Mouse (Mus musculus): Measurements from ENCODE around the gene Syt12. TPM values are rescaled to one million over a fixed set of nuclear protein-coding genes. Genes with fewer than 3 reads are reported as not detected.

The Syt12 gene
- total RNA-seq, 2 experiments from 2014 or later: 1.9 to 2.1 TPM

DNA sequence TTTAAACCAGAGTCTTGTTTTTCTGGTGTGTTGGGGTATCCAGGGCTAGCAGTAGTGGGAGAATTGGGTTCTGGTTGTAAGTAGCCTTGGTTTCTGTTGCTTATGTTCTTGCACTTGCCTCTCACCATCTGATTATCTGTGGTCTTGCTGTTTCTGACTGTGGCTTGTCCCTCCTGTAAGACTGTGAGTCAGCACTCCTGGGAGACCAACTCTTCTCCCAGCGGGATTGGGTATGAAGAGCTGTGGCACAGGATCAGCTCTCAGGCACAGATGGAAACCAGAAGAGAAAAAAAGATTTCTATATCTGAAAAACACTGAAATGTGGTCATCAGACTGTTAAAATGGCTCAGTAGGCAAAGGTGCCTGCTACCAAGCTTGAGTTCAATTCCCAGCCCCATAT is 62.6 kb downstream of the Syt12 start:
- no peak for DNase-seq (ENCODE audit: low spot score)

DNA sequence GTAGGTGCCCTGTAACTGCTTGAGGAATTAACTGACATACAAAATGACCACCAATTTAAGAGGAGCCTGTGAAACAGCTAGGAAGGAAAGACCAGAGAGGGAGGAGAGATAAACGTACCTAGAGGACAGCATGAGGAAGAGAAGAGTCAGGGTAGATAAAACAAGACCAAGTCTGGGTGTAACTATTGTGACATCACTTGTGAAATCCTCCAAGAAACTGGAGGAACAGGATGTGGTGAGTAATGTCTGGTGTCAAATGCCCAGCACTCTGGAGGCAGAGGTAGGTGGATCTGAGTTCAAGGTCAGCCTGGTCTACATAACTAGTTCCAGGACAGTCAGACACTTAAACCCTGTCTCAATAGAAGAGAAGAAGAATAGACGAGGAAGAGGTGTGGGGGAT is 68.2 kb downstream of the Syt12 start:
- no peak for DNase-seq (ENCODE audit: low spot score)

DNA sequence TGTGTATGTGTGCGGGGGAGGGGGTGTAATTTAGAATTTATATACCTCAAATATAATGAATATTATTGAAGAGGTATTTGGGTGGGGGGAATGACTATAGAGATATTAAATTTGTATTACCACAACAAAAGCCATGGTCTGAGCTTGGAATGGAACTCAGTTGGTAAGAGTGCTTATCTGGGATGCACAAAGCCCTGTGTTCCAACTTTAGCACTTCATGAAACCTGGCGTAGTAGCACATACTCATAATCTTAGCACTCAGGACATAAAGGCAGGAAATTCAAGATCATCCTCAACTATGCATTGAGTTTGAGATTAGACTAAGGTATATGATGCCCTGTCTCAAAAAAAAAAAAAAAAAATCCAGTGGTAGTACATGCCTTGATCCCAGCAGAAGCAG is 72.4 kb downstream of the Syt12 start:
- DNase-seq (ENCODE audit: low spot score): no peak

DNA sequence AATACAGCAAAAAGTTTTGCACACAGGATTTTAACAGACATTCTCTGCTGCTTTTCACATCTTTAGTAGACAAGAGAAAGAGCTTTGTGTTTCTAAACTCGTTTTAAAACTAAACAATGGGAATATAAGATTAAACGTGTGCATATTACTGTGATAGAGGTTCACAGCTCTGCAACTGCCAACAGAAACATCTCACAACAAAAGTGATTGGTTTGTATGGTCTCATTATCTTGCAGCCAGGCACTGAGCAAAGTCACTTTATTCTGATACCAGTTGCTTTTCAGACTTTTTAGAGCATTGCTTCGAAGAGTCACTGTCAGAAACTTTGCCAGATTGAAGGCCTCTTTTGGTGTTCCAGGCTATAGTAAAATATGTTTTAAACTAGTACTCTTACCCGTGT is 78.3 kb downstream of the Syt12 start:
- DNase-seq (ENCODE audit: low spot score): no peak

DNA sequence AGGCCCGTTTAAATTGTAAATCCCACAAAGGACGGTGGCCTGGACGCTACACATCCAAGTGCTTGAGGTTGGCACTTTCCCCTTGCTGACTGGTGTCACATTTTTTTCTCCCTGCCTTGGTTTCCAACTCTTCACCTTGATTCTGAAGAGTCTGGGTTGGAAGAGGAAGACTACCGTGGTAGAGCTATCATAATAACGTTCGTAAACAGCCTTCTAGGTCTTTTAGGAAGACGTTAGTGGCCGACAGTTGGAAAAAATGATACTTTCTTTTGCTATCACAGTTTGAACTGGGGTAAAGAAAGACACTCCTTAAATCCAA is 78.7 kb downstream of the Syt12 start:
- no peak for DNase-seq (ENCODE audit: low spot score)

DNA sequence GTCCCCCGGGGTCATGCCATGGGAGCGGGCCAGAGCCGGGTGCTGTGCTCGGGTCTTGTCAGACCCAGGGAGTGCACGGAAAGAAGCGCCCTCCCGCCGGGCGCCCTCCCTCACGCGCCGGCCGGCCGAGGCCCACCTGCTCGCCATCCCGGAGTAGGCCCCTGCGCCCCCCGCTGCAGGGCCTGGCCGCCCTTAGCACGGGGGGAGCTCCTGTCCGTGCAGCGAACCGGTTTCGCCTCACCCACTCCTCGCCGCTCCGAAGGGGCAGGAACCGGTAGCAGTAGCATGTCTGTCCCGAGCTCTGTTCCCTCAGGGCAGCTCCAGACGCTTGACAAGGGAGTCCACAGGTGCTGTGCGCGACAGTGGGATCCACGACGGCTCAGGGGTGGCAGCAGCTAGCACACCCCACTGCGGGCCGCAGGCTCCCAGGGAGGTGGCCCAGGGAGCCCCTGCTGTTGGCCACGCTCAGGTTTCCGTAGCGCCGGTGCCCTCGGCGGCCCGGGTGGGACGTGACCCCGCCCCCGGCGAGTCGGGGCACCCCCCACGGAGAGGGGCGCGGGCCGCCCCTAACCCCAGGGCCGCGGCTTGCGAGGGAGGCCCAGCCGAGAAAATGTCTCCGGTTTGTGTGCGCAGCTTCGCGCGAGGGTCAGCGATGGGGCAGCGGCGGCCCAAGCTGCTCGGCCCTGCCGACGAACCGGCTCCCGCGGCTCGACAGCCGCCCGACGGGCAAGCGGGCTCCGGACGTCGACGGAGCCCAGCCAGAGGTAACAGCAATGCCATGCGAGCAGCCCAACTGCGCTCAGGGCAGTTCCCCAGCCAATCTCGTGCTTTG is 79.2 kb downstream of the Syt12 start, which contains the start of gene Kdm2a:
Kdm2a (minus strand) TSS at position 488 of the 832 bp plus-strand sequence.
- DNase-seq (ENCODE audit: low spot score): no peak

DNA sequence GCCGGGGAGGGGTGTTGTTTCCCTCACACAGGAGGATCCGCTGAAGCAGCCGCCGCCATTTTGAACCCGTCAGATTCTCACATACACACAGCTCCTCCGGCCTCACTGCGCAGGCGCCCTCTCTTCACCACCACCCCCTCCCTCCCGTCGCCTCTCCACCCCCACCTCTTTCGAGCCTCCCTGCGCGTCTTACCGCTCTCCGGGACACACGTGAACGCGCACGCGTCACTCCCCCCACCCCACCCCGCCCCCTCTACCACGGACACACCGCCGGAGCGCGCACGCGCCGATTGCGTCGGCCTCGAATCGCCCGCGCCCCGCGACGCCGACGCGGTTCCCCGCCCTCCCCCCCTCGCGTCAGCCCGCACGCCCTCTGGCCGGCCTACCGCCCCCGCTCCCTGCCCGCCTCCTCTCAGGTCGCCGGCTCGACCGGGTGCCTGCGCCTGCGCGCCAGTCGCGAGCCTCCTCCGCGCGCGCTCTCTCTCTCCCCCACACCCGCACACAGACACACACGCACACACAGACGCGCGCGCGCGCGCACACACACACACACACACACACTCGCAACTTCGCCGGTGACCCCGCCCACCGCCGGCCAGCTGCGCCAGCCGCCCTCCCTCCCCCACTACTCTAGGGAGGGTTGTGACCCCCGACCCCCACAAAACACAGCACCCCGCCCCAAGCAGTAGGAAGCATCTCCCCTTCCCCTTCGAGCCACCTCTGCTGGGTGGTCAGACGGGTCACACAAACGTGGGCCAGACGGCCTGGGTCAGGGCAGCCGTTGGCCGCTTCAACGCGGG is 80.0 kb downstream of the Syt12 start:
- peak; percentile 95 for DNase-seq (ENCODE audit: low spot score)

DNA sequence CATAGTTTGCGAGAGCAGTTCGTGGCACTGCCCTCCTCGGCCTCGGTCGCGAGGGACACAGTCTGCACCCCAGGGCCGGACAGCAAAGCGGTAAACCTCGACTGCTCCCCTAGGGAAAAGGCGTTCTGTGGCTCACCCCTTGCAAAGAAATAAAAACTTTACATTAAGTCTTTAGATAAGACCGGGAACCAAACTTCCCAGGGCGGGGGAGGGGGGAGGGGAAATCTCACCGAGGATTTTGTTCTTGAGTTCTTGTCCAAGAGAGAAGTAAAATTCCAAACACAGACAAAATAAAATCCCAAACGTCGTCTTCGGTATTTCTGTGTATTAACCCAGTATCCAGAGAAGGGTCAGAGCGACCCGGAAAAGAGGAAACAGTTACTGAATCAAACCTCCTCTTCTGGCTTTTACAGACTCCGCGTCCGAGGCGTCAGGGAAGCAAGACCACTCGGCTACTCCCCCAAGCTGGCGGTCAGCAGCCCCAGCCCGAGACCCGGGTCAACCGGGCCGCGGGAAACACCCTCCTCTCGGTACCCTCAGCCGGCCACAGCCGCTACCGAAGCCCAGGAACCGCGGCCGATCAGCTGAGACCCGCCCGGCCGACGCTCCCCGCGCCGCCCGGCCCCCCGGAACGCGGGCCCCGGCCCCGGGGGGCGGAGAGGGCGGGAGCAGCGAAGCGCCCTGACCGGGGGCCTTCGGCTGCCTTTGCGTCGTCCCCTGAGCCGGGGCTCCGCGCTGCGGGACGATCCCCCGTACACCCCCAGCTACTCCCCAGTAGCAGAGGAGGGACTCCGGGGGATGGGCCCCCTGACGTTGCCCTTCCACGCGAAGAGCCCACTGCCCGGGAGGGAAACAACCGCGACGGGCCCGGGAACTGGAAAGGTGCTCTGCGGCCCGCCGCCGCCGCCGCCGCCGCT is 80.9 kb downstream of the Syt12 start:
- DNase-seq (ENCODE audit: low spot score): peak; percentile 34

Other genes starting within 250 kb of the Syt12 start
- gene Pold4, start 245.5 kb downstream of the Syt12 start, total RNA-seq (2021): 10 to 100 TPM; 16.3 to 17.8 TPM
- 1 to 10 TPM; 2.8 to 3.4 TPM for gene Ssh3, start 208.3 kb downstream of the Syt12 start, total RNA-seq (2021)
- gene Ankrd13d, start 194.3 kb downstream of the Syt12 start, total RNA-seq (2021): under 1 TPM; 0.16 to 0.81 TPM
- 10 to 100 TPM; 50.7 to 60.8 TPM for gene Grk2, start 171.2 kb downstream of the Syt12 start, total RNA-seq (2021)
- gene Kdm2a, start 79.2 kb downstream of the Syt12 start, total RNA-seq (2021): 10 to 100 TPM; 33.4 to 36.8 TPM
- under 1 TPM; 0.27 to 0.31 TPM for gene Rhod, start 38.0 kb downstream of the Syt12 start, total RNA-seq (2021)
- gene 2010003K11Rik, start 21.1 kb upstream of the Syt12 start, total RNA-seq (2021): not detected
- 100 to 1,000 TPM in 1 of 2 experiments, 10 to 100 TPM in 1; 57.4 to 111 TPM for gene Pcx, start 33.0 kb upstream of the Syt12 start, total RNA-seq (2021)
- gene Lrfn4, start 138.2 kb upstream of the Syt12 start, total RNA-seq (2021): 1 to 10 TPM in 1 of 2 experiments, under 1 TPM in 1; 0.94 to 1.2 TPM
- 1 to 10 TPM; 4.3 to 4.5 TPM for gene Rce1, start 148.2 kb upstream of the Syt12 start, total RNA-seq (2021)
- gene Gm960, start 221.2 kb upstream of the Syt12 start, total RNA-seq (2021): under 1 TPM in 1 of 2 experiments, not detected in 1; 0.31 TPM
- gene Sptbn2, start 233.7 kb upstream of the Syt12 start, total RNA-seq (2021): under 1 TPM; 0.02 to 0.07 TPM

All from gastrocnemius, adult 18-20 months (tissue).